Mouse (Mus musculus) thymus, adult 18-20 months (tissue): Measurements from ENCODE around the gene Tmem102.

Experiments
- DNase-seq, 2 experiments: peaks; one replicate each; pipeline ENCODE4 v3.0.0; 2022; ENCODE audit warnings: mixed read lengths in 2 of 2

The Tmem102 gene

DNA sequence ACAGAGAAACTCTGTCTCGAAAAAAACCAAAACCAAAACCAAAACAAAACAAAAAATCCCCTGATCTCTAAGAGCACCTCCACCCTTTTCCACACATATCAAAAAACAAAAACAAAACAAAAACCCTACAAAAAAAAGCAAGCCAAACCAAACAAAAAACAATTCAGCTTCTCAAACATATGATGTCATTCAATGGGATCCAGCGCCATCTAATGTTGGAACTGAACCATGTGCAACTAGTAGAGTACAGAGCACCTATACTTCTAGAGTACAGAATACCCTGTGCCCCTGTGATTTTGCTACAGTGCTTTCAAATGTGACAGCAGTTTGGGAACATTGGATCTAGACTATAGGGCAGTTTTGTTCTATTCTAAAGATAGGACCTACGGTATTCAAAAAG, 50.7 kb downstream of the Tmem102 start:
- no peak for DNase-seq

- no peak for DNase-seq
Observed at GRCm38 (mm10) chr11:69754233-69754632, 51.2 kb downstream of the Tmem102 start.
